Mouse (Mus musculus): ENCODE data around the gene Nnat.

DNA sequence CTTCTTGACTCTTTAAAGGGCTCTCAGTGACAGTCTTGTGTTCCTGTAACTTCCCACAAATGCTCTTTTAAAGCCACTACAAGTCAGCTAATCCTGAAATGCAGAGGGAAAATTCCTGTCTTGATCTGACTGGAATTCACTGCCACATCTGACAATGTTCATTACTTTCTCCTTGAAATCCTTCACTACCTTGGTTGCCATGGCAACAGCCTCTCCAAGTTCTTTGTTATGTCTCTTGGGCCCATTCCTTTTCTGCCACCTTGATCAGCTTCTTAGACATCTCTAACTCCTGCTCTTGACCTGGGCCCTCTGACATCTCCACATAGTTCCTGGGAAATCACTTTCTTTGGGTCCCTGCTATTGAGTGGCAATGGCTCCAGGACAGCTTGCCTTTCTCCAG is 13.2 kb upstream of the Nnat start:
- no peak for TF ChIP-seq CTCF (IDR thresholded peaks at IDR 0.05; ENCODE audit: low read depth)
- TF ChIP-seq EP300 (IDR thresholded peaks at IDR 0.05; ENCODE audit: low read depth), result no peak
